Mouse (Mus musculus) fat pad, adult 2 months (tissue): Measurements from ENCODE around the gene Gm20661.

Experiments used
- DNase-seq: peaks from one replicate; pipeline ENCODE4 v3.0.0-alpha.2; 2011; ENCODE audit warnings: low read depth, low spot score; ENCODE audit errors: extremely low read depth

The Gm20661 gene

DNA sequence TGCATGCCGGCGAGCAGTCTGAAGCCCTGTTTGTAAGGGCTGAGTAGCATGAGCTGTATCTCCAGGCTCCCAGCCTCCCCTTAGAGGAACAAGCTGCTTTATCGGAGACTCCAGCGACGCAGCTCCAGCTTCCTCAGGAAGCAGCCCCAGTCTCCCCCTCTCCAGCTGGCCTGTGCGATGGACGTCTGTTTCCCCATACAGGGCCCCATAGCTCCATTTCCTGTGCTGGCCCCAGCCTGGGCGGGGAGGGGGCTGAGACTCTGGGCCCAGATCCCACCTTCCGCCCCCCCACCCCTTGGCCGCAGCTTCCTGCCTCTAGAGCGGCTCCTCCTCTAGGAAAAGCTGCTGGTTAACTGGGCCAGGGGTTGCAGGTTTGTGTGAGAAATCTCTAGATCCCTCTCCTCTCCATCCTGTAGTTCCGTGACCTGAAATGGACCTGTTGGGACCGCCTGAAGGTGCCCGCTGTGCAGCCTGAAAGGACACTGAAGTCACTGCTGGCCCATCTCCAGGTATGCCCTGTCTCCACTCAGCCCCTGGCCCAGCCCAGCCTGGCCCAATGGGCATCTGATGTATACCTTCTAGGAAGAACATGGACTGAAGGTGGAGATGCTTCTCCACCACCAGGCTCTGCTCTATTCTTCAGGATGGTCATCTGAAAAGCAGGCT, at the start of gene Gm20661:
Gm20661 (plus strand) TSS at position 378 of the 666 bp plus-strand sequence.
- no peak for DNase-seq

DNA sequence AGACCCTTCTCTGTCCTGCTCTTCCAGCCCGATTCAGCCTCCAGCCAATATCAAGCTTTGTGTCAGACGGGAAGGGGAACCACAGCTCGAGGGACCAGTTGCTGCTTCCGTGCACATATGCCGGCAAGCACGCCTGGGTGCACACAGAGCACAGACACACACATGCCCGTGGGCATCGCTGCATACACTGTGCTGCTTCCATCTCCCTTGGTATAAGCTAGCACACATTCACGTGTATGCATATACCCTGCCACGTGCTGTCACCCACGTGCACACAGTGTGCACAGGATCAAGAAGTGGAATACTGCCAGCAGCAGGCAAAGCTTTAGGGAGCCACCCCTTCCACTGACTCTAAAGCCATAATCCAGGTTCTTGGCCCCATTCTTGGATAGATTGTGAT, 48.7 kb upstream of the Gm20661 start:
- peak; percentile 33 for DNase-seq

DNA sequence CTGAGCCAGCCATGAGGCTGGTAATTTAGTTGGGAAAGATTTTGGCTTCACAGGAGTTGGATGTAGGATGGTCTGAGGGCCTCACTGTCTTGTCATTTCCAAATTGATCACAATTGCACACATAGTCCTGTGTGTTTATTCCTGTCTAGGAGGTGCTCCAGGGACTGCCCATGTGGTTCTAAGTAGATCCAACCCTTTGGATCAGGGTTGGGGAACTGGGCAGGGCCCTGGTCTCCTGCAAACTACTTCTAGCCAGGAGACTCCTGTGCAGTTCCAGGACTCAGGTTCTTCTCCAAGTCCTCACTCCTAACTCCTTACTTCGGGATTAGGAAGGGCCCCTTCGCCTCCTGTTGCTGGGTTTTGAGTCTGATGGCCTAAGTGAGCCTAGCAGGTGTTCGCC, 47.5 kb upstream of the Gm20661 start, which contains the start of gene Camkv:
Camkv (plus strand) TSS at position 301 of the 400 bp plus-strand sequence.
- DNase-seq: no peak

DNA sequence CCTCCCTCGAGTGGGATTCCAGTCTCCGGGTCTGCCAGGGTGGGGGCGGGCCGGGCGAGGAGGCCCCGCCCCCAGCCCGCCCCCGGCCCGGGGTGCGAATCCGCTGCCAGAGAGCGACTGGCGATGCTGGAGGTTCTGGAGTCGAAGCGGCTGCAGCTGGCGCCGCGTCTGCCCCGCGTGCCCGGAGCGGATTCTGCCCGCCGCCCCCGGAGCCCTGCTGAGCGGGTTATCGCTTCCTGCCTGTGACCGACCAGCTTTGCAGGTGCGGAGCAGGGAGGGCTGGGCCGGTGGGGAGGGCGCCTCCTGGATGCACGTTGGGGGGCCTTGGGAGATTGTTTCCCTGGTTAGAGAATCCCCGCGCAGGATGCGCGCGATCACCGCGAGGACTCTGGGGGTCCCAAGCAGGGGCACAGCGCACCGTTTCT, 47.1 kb upstream of the Gm20661 start:
- DNase-seq: no peak

DNA sequence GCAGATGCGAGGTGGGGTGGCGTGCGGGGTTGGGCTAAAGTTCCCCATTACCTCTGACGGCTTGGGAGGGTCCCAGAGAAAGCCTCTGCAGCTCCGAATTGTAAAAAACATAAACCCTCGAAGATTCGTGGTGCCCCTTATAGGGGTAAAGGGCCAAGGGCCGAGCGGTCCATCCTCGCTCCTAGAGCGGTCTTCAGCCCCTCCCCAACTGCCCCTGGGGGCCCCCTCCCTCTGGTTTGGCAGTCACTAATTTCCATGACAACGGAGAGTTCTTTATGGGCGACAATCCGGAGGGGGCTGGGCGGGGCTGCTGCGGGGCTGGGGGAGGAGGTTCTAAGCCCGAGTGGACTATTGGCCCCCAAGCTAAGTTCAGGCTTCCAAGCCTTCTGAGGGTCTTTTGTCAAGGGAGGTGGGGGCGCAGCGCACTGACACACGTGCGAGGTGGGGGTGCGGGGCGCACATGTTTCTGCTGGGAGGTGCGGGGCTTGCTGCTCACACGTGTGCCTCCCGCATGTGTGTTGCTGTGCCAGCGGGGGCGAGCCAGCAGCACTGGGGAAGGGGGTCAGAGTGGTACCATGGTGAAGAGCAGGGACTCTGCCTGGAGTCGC, 46.5 kb upstream of the Gm20661 start:
- DNase-seq: no peak

DNA sequence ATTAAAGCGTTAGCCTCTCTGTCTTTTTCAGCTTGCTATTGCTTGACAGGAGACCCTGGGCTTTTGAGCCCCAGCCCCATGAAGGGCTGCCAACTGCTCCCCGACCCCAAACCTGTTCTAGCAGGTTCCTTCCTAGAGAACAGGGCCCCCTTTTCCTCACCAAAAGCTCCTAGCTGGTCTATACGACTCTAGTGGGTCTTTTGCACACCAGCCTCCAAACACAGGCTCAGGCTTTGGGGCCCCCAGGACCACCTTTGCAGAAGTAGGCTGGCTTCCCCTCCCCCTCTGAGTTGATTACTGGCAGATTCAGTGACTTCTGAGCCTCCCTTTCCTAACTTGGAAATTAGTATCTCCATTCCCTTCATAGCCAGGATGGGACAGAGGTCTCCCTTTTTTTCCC, 46.0 kb upstream of the Gm20661 start:
- no peak for DNase-seq

DNA sequence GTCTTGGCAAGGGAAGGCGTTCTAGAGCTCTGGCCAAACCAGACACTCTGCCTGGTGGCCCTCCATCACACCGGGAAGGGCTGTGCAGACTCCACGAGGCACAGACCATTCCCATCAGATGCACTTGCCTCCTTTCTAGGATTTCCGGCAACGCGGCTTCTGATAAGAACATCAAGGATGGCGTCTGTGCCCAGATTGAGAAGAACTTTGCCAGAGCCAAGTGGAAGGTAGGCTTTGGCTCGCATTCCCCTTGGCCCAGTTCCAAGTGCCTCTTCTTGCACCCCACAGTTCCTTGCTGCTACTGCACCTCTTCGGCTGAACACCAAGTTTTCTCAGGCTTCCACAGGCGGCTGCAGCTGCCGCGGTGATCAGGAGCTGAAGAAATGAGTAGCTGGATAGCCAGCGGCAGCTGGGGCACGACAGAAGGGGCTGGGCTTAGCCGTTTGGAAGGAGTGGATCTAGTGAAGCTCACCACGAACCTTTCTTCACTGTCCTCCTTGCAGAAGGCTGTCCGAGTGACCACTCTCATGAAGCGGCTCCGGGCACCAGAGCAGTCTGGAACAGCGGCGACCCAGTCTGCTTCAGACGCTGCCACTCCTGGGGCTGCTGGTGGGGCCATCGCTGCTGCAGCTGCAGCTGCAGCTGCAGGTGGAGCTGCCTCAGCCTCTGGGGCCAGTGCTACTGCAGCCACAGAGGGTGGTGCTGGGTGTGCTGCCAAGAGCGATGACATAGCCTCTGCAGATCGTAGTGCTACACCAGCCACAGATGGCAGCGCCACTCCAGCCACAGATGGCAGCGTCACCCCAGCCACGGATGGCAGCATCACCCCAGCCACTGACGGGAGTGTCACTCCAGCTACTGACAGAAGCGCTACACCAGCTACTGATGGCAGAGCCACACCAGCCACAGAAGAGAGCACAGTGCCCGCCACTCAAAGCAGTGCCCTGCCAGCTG, 35.3 kb upstream of the Gm20661 start:
- DNase-seq: no peak

DNA sequence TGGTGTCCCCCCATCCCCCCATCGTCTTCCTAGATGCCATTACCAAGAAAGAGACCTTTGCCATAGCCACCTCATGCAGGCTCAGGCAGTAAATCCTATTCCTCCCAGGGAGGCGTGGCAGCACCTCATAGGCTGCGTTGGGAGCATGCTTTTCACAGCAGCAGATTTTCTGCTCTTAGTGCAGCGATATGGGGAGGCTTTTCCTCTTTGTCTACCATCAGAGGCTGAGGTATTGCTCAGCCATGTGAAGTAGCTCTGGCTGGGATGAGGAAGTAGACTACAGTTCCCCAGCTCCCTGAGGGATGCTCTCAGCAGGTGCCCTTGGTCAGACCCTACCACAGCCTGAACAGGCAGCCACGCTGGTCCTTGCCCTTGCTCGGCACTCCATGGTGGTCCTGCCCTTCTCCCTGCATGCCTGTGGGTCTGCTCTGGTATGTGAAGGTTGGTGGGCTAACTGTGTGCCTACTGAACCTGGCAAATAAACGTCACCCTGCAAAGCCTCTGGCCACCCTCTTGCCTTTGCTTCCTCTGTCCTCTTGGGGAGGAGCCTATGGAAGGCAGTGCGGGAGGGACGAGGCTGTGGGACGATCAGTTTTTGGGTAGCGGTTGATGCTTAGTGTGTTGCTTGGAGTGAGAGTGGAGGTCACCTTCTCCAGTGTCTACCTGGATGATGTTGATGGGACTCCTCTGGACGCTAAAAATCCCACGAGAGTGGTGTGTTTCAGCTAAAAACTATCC, 33.5 kb upstream of the Gm20661 start:
- DNase-seq: no peak

DNA sequence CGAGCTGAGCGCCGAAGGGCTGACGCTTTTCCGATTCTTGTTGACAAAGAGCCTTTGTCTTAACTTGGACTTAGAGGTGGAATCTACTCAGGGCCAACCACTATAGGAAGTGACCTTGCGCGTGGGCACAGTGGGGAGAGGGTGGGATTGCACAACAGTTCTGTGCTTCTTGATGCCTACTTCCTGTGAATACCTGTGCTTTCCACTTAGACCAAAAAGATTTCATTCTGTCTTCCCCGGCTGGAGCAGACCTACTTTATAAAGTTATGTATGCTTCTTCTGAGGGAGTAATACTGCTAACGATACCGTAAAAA, 33.0 kb upstream of the Gm20661 start, which contains the start of gene Traip:
Traip (plus strand) TSS at position 215 of the 314 bp plus-strand sequence.
- no peak for DNase-seq

DNA sequence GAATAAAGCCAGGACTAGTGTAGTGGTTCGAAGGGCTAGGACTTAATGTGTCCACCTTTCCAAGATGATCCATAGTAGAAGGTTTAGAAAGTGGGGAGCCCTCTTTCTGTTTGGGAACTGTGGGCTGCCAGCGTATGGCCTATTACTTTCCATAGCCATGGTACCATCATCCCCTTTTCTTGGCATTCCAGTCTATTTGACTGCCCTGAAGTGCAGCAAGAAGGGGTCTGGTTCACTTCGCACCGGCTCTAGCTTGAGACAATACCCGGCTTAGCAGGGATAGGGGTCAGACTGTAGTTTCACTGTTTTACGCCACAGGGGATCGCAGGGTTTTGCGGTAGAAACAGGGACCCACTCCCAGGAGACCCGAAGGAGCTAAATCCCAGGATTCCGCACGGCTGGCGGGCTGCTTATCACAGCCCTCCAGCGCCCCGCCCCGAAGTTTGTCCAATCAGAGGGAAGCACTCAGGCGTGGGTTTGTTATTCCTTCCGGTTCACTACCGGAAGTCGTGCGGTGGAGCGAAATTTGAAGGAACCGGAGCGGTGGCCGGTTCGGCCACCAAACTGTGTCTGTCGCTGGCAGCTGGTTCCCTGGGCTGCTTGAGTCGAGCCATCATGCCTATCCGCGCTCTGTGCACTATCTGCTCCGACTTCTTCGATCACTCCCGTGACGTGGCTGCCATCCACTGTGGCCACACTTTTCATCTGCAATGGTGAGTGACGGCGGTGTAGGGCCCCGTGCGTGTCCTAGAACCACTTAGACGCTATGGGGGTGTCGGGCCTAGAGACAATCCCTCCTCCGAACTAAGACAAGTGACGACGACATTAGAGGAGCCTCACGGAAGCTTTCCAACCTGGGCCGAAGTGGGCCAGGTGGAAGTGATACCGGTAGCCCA, 32.1 kb upstream of the Gm20661 start:
- no peak for DNase-seq

DNA sequence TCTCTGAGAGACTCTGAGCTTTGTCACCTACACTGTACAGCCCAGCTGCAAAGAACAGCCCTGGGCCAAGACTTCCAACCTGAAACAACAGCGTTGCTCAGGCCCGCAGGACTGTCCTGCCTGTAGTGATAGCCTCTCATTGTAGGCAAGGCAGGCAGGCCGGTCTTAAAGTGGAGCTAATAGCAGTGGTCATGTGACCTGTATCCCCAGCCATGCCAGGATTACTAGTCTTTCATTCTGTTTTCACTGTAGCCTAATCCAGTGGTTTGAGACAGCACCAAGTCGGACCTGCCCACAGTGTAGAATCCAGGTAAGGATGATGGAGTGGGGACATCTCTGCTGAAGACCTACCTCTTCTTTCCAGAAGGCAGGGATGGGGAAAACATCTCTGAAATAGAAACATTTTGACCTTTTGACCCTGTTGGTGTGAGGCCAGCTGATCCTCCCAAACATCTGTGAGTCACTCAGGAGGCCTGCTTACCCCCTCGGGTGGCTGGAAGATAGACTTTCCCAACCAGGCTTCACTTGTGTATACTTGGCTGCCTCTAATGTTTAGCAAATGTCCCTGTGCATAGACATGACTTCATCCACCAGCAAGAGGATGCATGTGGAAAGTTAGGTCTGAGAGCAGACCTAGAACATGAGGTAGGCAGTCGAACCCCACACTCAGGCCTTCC, 27.1 kb upstream of the Gm20661 start:
- no peak for DNase-seq

DNA sequence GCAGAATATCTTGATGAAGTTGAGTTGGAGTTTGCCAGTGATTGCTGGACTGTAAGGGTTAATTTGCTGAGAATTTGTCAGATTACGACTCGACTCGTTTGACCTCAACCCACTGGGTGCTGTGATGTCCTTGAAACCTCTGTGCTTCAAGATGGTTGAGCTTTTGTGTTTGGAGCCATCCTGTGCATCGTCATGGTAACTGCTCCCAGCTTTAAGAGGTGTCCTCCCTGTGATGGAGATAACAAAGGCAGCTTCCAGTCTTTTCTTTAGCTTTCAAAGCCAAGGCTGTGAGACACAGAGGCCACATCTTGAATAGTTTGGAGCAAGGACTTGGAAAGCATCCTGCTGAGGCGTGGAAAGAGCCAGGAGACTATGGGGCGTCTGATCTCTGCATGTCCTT, 25.7 kb upstream of the Gm20661 start:
- DNase-seq: no peak

DNA sequence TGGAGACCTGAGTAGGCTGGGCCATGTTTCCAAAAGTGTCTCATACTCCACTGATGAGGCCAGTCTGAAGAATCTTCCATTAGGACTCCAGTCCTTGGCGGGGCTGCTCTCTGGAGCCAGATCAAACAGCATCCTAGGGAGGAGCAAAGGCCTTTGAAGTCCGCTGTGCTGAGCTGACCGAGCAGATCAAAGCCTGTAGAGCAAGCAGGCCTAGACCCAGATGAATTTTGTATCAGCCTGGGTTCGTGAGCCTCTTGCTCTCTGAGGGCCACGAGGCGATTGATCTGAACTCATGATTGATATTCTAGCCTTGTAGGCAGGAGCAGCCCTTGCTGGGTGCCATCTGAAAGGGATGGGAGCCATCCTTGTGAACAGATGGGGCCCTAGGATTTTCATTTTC, 23.0 kb upstream of the Gm20661 start:
- no peak for DNase-seq

DNA sequence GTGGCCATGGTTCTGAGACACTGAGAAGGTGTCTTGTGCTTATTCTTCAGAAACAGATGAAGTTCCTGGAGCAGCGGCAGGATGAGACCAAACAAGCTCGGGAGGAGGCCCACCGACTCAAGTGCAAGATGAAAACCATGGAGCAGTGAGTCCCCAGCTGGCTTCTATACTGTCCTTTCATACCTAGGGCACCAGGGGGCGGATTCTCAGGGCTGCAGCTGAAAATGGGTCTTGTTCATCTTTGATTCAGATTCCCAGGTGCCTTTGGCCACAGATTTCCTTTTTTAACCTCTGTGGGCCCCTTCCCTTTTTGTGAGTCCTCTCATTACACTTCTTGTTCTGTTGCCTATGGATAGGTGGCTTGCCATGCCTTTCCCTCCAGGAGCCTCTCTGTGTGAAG, 21.9 kb upstream of the Gm20661 start:
- no peak for DNase-seq

DNA sequence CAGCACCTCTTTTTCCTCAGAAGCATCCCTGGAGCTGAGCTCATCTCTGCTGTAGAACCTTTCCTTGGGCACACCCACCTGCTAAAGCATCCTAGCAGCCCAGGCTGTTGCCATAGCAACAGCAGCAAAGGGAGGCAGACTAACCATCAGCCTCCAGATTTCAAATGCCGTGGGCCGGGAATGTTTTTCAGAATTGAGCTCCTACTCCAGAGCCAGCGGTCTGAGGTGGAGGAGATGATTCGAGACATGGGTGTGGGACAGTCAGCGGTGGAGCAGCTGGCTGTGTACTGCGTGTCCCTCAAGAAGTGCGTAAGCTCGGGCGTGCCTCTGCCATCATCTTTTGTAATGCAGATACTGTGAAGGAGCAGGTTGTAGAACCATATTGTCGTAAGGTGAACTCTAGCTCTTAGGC, 21.5 kb upstream of the Gm20661 start:
- no peak for DNase-seq

DNA sequence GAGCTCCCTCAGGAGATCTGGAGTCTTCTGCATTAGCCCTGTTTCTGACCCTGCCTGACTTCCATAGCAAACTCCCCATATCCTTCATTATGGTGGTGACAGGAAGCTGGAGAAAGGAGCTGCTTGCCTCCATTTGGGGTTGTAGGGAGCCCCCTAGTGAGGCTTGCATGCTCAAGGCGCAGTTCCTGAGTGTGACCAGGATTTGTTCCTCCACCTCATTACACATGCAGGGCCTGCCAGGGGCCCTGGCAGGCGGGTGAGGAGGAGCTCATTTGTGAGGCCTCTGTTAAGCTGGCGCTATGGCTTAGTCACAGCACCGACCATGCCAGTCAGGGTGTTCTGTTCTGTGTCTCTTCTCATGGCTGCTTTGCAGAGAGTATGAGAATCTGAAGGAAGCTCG, 21.0 kb upstream of the Gm20661 start:
- no peak for DNase-seq

DNA sequence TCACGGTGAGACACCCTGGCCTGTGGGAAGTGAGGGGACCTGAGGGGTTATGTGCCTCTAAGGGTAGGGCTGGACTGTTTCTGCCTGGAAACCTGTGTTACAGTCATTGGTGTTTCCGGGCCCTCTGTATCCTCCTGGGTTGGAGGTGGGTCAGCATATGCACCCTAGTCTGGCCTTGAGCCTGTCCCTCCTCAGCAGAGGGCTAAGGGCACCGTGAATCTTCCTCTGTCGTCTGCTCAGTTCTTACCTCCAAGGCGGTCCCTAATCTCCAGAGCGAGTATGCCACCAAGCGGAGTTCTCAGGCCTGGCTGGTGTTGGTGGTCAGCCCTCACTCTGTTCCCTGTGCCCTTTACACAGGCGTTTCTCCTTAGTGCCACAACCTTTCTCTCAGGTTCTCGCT, 19.9 kb upstream of the Gm20661 start:
- no peak for DNase-seq

DNA sequence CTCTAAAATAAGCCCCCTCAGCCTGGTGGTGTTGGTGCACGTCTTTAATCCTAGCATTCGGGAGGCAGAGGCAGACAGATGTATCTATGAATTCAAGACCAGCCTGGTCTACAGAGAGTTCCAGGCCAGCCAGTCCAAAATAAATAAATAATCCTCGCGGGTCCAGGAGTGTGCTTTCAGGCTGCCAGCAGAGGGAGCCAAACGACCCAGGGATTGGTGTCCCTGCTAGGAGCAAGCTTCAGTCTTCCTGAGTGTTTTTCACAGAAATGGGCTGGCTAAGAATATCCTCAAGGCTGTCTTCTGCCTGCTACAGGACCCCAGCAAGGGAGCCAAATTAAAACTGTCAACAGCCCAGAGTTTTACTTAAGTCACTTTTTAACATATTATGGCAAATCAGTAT, 19.2 kb upstream of the Gm20661 start:
- no peak for DNase-seq

DNA sequence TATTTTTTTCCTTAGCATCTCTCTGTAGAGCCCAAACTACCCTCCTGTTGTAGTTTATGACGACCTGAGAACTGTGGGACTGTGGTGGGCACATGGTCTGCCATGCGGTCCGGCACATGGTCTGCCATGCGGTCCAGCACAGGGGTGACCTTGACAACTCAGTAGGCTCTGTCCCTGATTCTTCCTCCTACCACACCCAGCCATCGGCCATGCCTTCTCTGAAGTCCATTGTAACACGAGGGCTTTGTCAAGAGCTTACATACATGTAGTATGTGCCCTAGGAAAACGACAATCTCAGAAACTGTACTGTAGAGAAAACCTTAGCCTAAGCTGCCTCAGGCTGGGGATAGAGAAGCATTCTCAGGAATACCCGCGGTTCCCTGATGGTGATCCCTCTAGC, 18.2 kb upstream of the Gm20661 start:
- no peak for DNase-seq

DNA sequence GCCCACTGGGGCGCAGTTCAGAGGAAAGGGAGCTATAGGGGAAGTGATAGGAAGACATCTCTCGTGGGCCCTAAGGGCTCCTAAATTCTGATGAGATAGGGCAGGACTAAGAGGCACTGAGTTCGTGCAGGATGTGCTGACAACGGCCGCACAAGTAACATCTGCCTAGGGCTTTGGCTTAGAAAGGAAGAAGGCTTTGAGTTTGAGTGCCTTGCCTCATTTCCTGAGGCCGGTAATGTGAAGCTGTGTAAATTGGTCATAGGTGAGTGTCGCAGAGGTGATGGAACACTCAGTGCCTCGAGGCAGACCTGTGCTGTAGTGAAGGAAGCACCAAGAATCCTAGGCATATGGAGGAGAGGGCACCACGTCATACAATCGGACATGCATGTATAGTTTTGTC, 16.2 kb upstream of the Gm20661 start:
- peak; percentile 68 for DNase-seq
